Mouse (Mus musculus) hindlimb bud, embryonic 11.5 days (tissue): ENCODE data around the gene Numa1.
"Not testable (repeated sequence)": the region's sequence is repeated elsewhere in the genome, so short reads cannot be mapped to it uniquely, and the experiment has no call there.

Experiments used
- DNase-seq: peaks from one replicate; pipeline ENCODE4 v3.0.0-alpha.2; 2012; ENCODE audit warnings: low read depth, low spot score; ENCODE audit errors: extremely low spot score

Numa1 gene

GRCm38 (mm10) chr7:101933751-101934240 lies at the start of gene Numa1, which contains the start of gene Lrrc51:
Numa1 (plus strand) TSS chr7:101934111.
Lrrc51 (minus strand) TSS chr7:101933895.
- DNase-seq, result peak; percentile 87

GRCm38 (mm10) chr7:101884160-101884559 lies 49.8 kb upstream of the Numa1 start:
- DNase-seq, result no peak

- DNase-seq, result no peak
Observed at GRCm38 (mm10) chr7:101886274-101886673, 47.6 kb upstream of the Numa1 start.

- no peak for DNase-seq
Observed at GRCm38 (mm10) chr7:101888460-101888859, 45.5 kb upstream of the Numa1 start.

GRCm38 (mm10) chr7:101895695-101896094 lies 38.2 kb upstream of the Numa1 start:
- DNase-seq, result no peak

GRCm38 (mm10) chr7:101896104-101897066 lies 37.5 kb upstream of the Numa1 start:
- DNase-seq, result peak; percentile 98

- no peak for DNase-seq
Observed at GRCm38 (mm10) chr7:101900331-101901097, 33.4 kb upstream of the Numa1 start.

GRCm38 (mm10) chr7:101901969-101902368 lies 31.9 kb upstream of the Numa1 start:
- no peak for DNase-seq

GRCm38 (mm10) chr7:101902846-101903245 lies 31.1 kb upstream of the Numa1 start:
- DNase-seq, result no peak

- DNase-seq, result peak; percentile 95
Observed at GRCm38 (mm10) chr7:101905561-101906286, 28.2 kb upstream of the Numa1 start, which contains the start of gene Lamtor1. Lamtor1 (plus strand) TSS chr7:101905904.

GRCm38 (mm10) chr7:101906287-101906681 lies 27.6 kb upstream of the Numa1 start, which contains the start of gene Tomt:
Tomt (minus strand) TSS chr7:101906359.
- DNase-seq, result peak; percentile 24

- no peak for DNase-seq
Observed at GRCm38 (mm10) chr7:101906696-101907095, 27.2 kb upstream of the Numa1 start.

- DNase-seq, result no peak
Observed at GRCm38 (mm10) chr7:101908367-101908766, 25.5 kb upstream of the Numa1 start.

GRCm38 (mm10) chr7:101910138-101910537 lies 23.8 kb upstream of the Numa1 start:
- DNase-seq, result no peak

GRCm38 (mm10) chr7:101911982-101912381 lies 21.9 kb upstream of the Numa1 start:
- DNase-seq, result no peak

- DNase-seq, result no peak
Observed at GRCm38 (mm10) chr7:101918071-101918470, 15.8 kb upstream of the Numa1 start.

- DNase-seq, result not testable (repeated sequence)
Observed at GRCm38 (mm10) chr7:101925892-101926291, 8.0 kb upstream of the Numa1 start.

GRCm38 (mm10) chr7:101928093-101928492 lies 5.8 kb upstream of the Numa1 start:
- DNase-seq, result no peak

GRCm38 (mm10) chr7:101932551-101932950 lies 1.4 kb upstream of the Numa1 start:
- no peak for DNase-seq

GRCm38 (mm10) chr7:101933300-101933699 lies 611 bp upstream of the Numa1 start:
- no peak for DNase-seq

GRCm38 (mm10) chr7:101935957-101936356 lies 2.0 kb downstream of the Numa1 start:
- DNase-seq, result no peak
